Mouse (Mus musculus): ENCODE measurements at regions not wholly inside any gene's neighbourhood (a gene's known extent, or its start where the extent isn't known, plus 50 kb on each side); places are given as distances from the start of the nearest gene placed in this dataset.

GRCm38 (mm10) chr12:25262461-25262860, 165.5 kb upstream of the Id2 start:
- peak; percentile 12 for DNase-seq (ENCODE audit: low spot score)

DNA sequence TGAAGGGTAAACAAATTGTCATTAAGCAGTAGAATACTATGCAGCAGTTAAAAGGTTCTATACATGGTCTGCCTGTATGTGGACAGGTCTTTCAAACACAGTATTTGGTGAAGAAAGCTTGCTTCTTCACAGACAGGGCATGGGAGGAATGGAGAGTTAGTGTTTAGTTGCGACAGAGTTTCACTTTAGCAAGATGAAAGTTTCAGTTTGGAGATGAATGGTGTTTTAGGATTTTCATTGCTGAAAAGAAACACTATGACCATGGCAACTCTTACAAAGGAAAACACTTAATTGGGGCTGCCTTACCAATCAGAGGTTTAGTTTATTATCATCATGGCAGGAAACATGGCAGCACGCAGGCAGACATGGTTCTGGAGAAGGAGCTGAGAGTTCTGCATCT, 162.2 kb upstream of the Id2 start:
- DNase-seq (ENCODE audit: low spot score), result no peak

DNA sequence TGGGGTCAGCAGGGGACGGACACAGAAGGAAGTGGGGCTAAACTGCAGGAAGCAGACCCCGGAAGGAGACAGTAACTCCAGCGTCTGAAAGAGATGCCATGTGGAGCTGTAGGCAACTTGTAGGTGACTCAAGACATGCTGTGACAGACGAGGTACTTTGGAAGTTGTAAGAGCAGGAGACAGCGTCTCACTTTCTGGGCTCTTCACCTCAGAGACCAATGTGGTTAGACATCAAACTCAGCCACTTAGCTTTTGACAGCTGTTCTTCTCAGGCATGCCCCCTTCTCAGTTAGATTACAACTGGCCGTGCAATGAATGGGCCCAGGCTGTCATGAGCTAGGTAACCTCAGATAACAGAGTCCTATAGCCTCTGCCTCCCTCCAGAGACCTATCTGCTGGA, 159.3 kb upstream of the Id2 start:
- DNase-seq (ENCODE audit: low spot score), result no peak

DNA sequence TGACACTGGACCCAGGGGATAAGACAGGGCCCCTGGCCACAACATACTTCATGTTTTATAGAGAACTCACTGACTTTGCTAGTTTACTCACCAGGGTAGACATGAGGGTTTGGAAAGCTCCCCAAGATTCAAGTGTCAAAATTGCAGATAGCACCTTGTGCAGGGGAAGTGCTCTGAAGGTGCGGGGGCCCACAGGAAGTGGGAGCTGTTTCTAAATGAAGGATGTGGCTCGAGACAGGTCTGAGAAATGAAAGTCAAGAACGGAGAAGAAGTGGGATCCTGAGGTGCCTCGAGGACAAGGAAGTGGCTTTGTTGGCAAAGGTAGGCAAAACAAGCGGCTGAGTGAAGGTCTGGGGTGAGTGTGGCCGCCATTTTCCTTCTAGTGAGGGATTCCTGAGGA, 157.8 kb upstream of the Id2 start:
- no peak for DNase-seq (ENCODE audit: low spot score)

DNA sequence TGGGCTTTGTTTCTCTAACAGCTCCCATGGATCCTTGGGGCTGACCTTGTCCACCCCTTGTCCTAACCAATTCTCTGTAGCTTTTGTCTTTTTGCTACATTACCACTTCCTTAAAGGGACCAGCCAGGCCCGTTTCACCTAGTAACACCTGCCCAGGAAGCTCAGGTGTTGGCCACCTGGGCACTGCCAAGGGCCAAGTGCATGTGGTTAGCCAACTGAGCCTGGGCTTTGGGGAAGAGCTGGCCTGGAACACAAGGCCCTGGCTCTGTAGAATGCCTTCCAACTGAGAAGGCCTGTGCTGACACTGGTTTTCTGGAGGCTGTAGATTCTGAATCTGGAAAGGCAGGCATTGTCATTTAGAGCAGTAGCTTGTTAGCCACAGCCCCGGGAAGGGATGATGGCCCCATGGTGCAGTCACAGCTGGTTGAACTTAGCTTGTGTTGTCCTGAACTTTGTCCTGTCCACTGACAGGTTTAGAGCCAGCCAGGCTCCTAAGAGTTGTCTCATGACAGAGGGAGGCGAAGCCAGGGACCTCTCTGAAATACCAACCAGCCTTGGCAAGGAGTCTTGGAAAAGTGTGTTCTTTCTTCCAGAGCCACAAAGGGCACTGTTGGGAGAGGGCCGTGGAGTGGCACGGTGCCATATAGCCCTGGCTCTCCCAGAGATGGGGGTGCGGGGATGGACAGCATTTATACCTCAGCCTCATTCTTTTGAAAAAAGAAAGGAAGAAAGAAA, 156.0 kb upstream of the Id2 start:
- no peak for DNase-seq (ENCODE audit: low spot score)

DNA sequence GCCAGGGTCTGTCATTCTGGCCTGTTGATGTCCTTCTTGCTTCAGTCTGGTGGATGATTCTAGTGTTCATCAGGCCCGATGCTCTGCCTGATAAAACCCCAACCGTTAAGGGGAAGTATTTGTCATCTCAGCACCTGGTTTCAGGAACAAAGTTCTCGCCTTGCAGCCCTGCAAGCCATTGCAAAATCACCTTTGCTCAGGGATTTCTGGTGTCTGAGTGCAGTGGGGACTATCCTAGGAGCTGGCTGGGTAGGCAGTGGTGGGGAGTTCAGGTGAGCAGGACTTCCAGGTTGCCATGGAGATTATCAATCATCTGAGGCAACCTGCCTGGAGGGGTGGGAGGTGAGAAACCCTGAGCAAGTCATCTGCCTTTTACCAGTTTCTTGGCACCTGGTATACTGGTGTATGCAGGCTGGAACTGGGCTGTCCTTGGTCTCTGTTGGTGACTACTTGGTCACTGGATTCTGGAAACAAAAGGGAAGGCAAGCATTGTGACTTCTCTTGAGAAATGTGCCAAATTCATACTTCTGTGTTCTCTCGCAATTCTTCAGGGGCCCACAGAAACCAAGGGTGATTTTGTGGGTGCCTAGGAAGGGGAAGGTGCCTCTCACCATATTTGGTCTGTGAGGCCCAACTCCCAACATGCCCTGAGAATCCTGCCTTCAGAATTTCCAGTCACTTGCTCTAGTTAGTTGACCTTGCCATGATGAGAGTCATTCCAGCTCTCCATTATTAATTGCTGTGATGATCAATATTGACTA, 154.7 kb upstream of the Id2 start:
- DNase-seq (ENCODE audit: low spot score), result no peak

DNA sequence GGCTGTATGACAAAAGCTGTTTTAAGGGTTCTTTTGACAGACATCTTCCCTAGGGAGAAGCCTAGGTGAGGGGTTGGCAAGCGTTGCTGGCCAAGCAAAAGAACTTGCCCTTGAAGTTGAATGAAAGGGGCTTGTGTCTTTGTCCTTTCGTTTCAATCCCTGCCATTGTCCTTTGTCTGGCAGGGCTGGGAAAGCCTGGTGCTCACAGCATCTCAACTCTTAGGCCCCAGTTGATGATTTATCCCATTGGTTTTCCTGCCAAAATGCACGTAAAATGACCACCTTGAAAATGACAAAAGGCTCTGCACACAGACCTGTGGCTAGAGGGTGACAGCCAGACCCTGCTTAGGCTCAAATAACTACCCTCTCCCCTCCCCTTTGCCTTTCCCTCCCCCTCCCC, 153.9 kb upstream of the Id2 start:
- no peak for DNase-seq (ENCODE audit: low spot score)

DNA sequence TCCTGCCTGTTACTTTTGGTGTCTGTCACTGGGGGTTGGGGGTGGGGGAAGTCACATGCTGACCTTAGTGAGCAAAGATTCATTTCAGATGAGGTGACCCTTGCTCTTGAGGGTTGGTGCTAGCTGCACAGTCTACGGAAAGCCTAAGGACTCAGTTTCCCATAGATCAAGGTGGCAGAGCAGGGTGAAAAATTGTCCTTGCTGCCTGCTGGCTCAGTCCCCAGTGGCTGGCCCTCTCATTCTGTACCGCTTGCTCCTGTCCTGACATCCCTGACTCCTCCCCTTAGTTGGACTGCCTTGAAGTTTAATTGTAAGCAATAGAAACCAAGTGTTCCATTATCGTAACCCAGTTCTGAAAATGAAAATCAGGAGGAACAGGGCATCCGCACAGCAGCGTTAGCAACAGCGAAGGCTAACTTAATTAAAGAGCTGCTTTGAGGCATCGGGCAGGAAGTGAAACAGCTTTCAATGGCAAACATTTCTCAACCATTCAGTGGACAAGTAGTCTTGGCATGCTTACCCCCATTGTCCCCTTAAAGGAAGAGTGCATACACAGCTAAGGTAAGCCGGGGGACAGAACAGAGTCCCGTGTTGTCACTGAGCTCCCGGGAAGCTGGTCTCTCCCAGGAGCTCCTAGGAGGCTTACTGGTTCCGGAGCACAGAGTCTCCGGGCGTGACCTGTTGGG, 151.9 kb upstream of the Id2 start:
- DNase-seq (ENCODE audit: low spot score), result no peak

DNA sequence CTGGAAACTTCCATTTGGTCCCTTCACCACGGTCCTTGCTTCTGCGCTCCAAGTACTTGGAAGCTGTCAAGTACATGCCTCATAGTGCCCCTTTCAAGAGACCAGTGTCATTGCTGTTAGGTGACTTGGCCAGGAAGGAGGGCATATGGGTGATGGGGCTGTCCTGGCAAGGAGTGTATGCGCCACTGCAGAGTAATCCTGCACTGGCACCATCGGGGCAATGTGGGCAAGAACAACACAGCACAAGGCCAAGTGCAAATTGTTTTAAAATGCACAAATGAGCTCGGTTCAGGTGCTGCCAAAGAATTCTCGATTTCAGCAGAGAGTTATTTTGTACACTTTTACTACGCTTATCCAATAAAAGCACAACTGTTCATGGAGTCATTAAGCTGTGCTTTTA, 149.6 kb upstream of the Id2 start:
- DNase-seq (ENCODE audit: low spot score), result no peak

GRCm38 (mm10) chr12:25245661-25246060, 148.7 kb upstream of the Id2 start:
- DNase-seq (ENCODE audit: low spot score), result no peak

GRCm38 (mm10) chr12:25245251-25245650, 148.3 kb upstream of the Id2 start:
- no peak for DNase-seq (ENCODE audit: low spot score)

- DNase-seq (ENCODE audit: low spot score), result no peak
Observed at GRCm38 (mm10) chr12:25244666-25245065, 147.7 kb upstream of the Id2 start.

DNA sequence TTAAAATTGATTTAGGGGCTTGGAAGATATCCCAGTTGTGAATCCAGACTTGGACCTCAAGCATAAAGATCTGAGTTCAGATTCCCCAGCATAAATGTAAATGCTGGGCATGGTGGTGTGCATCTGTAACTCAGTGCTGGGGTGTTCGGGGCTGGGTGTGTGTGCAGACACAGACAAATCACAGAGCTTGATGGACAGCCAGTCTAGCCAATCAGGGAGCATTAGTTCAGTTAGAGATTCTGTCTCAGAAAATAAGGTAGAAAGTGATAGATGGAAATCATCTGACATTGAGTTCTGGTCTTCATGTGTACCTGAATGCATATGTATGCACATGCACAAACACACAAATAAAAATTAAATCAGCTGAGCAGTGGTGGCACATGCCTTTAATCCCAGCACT, 147.0 kb upstream of the Id2 start:
- no peak for DNase-seq (ENCODE audit: low spot score)

GRCm38 (mm10) chr12:25242369-25242768, 145.4 kb upstream of the Id2 start:
- no peak for DNase-seq (ENCODE audit: low spot score)

DNA sequence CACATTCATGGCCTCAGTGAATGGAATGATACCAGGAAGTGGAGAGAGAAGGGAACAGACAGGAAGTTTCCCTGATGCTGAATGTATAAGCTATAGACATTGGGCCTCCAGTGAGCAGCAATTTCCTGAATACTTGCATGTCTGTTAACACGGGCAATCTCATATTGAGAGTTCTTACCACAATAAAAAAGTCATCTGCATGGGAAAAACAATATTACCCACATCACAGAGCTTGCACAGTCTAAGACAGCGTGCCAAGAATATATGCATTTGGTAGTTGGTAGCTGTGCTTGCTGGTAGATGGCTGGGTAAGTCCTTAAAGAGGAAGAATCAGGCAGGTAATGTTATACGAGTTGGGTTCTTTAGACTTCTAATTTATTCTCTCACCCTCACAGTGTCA, 144.7 kb upstream of the Id2 start:
- no peak for DNase-seq (ENCODE audit: low spot score)

DNA sequence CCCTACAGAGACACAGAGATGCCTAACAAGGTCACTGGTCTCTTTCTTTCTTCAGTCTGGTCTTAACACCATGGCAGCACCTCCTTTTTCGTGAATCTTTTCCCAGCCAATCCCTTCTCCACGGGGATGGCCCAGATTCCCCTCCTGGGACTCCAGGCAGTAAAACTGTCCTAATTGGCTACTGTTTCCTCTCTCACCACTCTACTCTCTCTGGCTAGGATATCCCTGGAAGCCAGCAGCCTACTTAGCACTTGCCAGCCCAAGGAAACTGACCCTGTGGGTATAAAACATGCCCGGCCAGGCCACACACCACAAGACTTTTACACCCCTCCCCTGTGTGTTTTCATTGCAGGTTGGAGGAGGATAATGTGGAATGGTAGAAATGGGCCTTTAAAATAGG, 143.9 kb upstream of the Id2 start:
- DNase-seq (ENCODE audit: low spot score), result no peak

DNA sequence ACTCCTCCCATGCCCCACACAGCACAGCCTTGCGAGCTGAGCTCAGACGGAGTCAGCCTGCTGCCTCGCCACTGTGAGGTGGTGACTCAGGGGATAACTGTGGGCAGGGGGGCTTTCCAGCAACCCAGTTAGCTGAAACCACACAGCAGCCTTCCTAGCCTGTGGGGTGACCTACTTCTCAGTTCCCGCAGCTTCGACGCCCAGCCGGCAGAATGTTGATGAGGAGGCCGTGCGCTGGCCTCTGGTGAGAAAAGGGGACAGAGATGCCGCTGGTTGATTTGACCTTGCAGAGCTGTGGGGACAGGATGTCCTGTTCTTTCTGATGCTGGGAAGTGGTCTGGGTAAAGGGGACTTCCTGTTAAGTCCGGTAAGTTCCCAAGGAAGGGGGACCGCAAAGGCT, 143.2 kb upstream of the Id2 start:
- no peak for DNase-seq (ENCODE audit: low spot score)

GRCm38 (mm10) chr12:25235071-25235470, 138.1 kb upstream of the Id2 start:
- no peak for DNase-seq (ENCODE audit: low spot score)

- no peak for DNase-seq (ENCODE audit: low spot score)
Observed at GRCm38 (mm10) chr12:25234636-25235035, 137.7 kb upstream of the Id2 start.

GRCm38 (mm10) chr12:25233027-25233535, 136.1 kb upstream of the Id2 start:
- no peak for DNase-seq (ENCODE audit: low spot score)

DNA sequence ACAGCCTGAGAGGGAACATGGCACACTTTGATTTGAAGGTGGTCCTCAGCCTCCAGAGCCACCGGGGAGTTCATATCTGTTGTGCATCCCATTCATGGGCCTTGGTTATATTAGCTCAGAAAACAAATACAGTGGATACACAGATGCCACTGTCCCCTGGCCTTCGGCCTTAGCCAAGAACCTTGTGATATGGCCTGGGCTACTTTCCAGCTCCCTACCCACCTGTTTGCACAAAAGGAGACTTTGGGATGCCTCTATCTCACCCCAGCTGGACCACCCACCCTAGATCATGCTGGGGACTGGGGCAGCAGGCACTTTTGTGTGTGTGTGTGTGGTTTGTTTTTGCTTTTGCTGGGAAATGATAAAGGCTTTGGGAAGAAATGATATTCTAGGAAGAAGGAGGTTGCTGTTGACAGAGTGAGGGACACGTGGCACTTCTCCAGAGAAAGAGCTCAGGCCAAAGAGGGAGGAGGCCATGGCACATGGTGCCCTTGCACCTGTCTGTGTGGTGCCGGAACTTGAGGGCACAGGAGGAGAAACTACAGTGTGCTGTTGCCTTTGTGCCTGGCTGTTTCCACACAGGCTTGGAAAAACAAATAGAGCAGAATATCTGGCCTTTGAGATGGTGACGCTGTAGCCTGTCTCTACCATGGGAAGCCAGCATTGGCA, 135.6 kb upstream of the Id2 start:
- peak; percentile 65 for DNase-seq (ENCODE audit: low spot score)

DNA sequence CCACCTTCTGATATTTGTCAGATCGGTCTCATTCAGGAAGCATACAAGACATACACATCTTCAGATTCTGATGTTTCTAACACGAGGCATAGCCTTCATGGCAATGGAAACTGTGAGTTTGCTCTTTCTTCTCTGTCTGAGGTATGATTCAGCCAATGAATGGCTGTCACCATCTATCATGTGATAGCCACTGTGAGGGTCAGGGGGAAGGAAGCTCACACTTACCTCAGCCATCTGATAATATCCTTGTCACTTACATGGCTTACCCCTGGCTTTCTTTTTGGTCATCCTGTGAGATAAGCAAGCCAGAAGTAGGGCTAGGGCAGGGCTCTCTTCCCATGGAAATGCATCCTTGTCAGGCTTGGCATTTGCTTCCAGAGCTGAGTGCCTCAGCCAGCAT, 131.8 kb upstream of the Id2 start:
- DNase-seq (ENCODE audit: low spot score), result no peak

All from testis, postnatal 10 days (tissue).